Mouse (Mus musculus): ENCODE measurements around the gene Spns2.
A peak's percentile ranks its signal among the peaks of the same experiment; 100 is the strongest.
"Not testable (repeated sequence)": the region's sequence is repeated elsewhere in the genome, so short reads cannot be mapped to it uniquely, and the experiment has no call there.

The Spns2 gene

GRCm38 (mm10) chr11:72435694-72436045 is 54.0 kb downstream of the Spns2 start:
- no peak for DNase-seq (ENCODE audit: low spot score)

- DNase-seq (ENCODE audit: low spot score) = no peak
Measured at GRCm38 (mm10) chr11:72434963-72435693, 54.6 kb downstream of the Spns2 start, which contains the start of gene Ggt6. Gene Ggt6 (plus strand): TSS chr11:72435526.

DNA sequence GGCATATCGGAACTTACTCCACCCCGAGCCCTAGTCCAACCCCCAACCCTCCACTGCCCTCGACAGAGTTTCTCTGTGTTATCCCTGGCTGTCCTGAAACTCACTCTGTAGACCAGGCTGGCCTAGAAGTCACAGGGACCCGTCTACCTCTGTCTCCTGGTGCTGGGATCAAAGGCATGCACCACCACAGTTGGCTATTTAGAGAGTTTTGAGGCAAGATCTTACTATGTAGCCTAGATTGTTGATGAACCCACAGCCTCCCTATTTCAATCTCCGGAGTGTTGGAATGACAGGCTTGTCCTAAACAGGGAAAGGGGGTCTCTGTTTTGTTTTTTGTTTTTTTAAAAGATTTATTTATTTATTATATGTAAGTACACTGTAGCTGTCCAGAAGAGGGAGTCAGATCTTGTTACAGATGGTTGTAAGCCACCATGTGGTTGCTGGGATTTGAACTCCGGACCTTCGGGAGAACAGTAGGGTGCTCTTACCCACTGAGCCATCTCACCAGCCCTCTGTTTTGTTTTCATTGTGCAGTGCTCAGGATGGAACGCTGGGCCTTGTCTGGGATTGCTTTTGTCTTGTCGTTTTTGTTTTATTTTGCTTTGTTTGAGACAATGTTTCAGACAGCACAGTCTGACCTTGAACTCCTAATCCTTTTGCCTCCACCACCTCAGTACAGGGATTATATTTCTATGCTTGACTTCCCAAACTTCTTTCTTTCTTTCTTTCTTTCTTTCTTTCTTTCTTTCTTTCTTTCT is 59.2 kb downstream of the Spns2 start:
- DNase-seq (ENCODE audit: low spot score) = not testable (repeated sequence)

GRCm38 (mm10) chr11:72429288-72429690 is 60.4 kb downstream of the Spns2 start:
- no peak for DNase-seq (ENCODE audit: low spot score)

- DNase-seq (ENCODE audit: low spot score) = no peak
Measured at GRCm38 (mm10) chr11:72428694-72429093, 61.0 kb downstream of the Spns2 start.

GRCm38 (mm10) chr11:72426884-72427283 is 62.8 kb downstream of the Spns2 start:
- DNase-seq (ENCODE audit: low spot score) = no peak

GRCm38 (mm10) chr11:72425201-72425600 is 64.5 kb downstream of the Spns2 start:
- DNase-seq (ENCODE audit: low spot score) = no peak

- DNase-seq (ENCODE audit: low spot score) = no peak
Measured at GRCm38 (mm10) chr11:72423686-72424085, 66.0 kb downstream of the Spns2 start.

GRCm38 (mm10) chr11:72421518-72422278 is 68.0 kb downstream of the Spns2 start:
- no peak for DNase-seq (ENCODE audit: low spot score)

- DNase-seq (ENCODE audit: low spot score) = no peak
Measured at GRCm38 (mm10) chr11:72420460-72421122, 69.1 kb downstream of the Spns2 start.

GRCm38 (mm10) chr11:72419006-72419405 is 70.7 kb downstream of the Spns2 start:
- DNase-seq (ENCODE audit: low spot score) = no peak

- no peak for DNase-seq (ENCODE audit: low spot score)
Measured at GRCm38 (mm10) chr11:72418227-72418626, 71.5 kb downstream of the Spns2 start.

- no peak for DNase-seq (ENCODE audit: low spot score)
Measured at GRCm38 (mm10) chr11:72417376-72417775, 72.3 kb downstream of the Spns2 start.

- DNase-seq (ENCODE audit: low spot score) = no peak
Measured at GRCm38 (mm10) chr11:72416666-72417065, 73.0 kb downstream of the Spns2 start.

- DNase-seq (ENCODE audit: low spot score) = no peak
Measured at GRCm38 (mm10) chr11:72415155-72415554, 74.5 kb downstream of the Spns2 start.

DNA sequence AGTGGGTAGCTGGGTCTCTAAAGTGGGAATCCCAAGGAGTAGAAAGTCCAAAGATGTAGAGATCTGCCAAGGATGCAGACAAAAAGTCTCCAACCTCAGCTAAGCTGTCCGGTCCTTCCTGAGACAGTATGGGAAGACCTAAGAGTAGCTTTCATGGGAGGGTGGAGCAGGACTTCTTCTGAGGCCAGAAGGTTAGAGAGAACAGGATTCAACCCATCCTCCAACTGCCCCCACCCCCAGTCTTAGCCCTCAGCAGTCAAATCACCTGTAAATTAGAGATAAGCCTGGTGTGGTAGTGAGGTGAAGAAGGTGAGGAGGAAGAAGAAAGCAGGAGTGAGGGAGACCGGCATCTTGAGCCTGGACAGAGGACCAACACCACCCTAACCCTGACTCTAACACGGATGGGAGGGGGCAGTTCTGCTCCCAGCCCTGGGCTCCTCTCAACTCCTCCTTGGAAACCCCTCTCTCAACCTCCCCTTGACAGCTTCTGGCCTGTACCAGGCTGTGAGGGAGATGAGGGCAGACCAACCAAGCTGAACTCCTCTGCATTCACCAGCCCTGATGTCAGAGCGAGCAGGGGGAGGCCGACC is 76.0 kb downstream of the Spns2 start:
- no peak for DNase-seq (ENCODE audit: low spot score)

GRCm38 (mm10) chr11:72413016-72413415 is 76.7 kb downstream of the Spns2 start:
- DNase-seq (ENCODE audit: low spot score) = no peak

DNA sequence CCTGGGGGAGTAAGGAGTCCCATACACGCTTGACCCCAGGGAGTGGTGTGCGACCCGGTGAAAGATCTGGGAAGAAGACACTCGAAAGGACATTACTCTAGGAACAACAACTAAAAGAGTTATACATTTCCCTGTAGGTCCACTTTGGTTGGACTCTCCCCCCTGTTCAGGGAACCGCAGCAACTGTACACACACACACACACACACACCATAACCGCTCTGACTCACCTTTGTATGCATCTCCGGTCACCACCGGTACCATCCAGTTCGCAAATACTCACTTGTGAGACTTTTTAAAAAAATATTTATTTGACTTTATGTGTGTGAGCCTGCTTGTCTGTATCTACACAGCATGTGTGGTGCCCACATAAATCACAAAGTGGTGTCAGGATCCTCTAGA is 77.8 kb downstream of the Spns2 start:
- no peak for DNase-seq (ENCODE audit: low spot score)

GRCm38 (mm10) chr11:72411093-72411921 is 78.4 kb downstream of the Spns2 start, which contains the start of gene Smtnl2:
Gene Smtnl2 (minus strand): TSS chr11:72411713.
- peak; percentile 72 for DNase-seq (ENCODE audit: low spot score)

DNA sequence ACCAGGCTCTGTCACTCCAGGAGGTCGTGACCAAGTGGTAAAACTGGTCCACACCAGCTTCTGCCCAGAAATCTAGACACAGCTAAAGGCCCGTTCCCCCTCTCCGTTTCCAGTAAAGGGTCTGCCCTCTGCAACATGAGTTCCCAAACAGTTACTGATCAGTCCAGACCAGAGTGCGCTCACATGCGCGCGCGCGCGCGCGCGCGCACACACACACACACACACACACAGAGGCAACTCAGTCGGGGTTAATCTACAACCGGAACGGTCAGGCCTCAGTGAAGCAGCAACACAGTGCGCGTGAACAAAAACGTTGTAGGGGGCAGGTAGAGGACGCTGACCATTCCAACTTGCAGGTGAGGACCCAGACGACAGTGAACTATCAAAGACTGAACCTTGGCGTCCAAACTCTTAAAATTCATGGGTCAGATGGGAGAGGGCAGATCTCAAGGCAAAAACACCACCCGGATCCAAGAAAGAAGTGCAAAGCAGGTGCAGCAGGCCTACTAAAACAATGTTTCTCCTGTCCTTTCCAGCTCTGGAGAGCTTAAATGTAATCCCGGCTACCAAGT is 79.1 kb downstream of the Spns2 start:
- DNase-seq (ENCODE audit: low spot score) = no peak

Measured in ovary, postnatal 10 days (tissue).